Mouse (Mus musculus) limb, embryonic 14.5 days (tissue): ENCODE results near the gene Slc30a10. TPM values are rescaled to one million over a fixed set of nuclear protein-coding genes. Genes with fewer than 3 reads are reported as not detected.

Source experiments
- ATAC-seq: fragments of 200-750 bp; cut with Nextera tagmentation; 2 replicates; pipeline ENCODE4 v1.8.0; 2017; ENCODE audit warnings: low read depth, moderate number of reproducible peaks, moderate TSS enrichment; ENCODE audit not compliant: low FRiP score
- DNase-seq: peaks from one replicate; pipeline ENCODE4 v3.0.0-alpha.2; 2015; ENCODE audit warnings: low spot score
- H3K27ac ChIP-seq: fragments of 300-500 bp; sonication (generic); replicated peaks from 2 replicates; pipeline ENCODE4 v1.5.1; 2014; ENCODE audit warnings: low read depth, mild to moderate bottlenecking, low read length, moderate library complexity, mixed read lengths
- H3K27me3 ChIP-seq: fragments of 300-500 bp; sonication (generic); 2 replicates; pipeline ENCODE4 v1.6.1; 2014; ENCODE audit warnings: low read length, mixed read lengths; ENCODE audit not compliant: control insufficient read depth, insufficient read depth
- H3K36me3 ChIP-seq: fragments of 300-500 bp; sonication (generic); 2 replicates; pipeline ENCODE4 v1.6.1; 2014; ENCODE audit warnings: mild to moderate bottlenecking, low read length, moderate library complexity, mixed read lengths; ENCODE audit not compliant: control insufficient read depth, insufficient read depth
- H3K4me1 ChIP-seq: fragments of 300-500 bp; sonication (generic); 2 replicates; pipeline ENCODE4 v1.6.1; 2014; ENCODE audit warnings: antibody characterized with exemption, low read length, mixed read lengths; ENCODE audit not compliant: control insufficient read depth, insufficient read depth
- H3K4me2 ChIP-seq: fragments of 300-500 bp; sonication (generic); replicated peaks from 2 replicates; pipeline ENCODE4 v1.6.1; 2014; ENCODE audit warnings: low read depth, mild to moderate bottlenecking, low read length, moderate library complexity; ENCODE audit not compliant: severe bottlenecking
- H3K4me3 ChIP-seq: fragments of 300-500 bp; sonication (generic); replicated peaks from 2 replicates; pipeline ENCODE4 v1.5.1; 2014; ENCODE audit warnings: low read length
- H3K9ac ChIP-seq: fragments of 300-500 bp; sonication (generic); 2 replicates; pipeline ENCODE4 v1.6.1; 2014; ENCODE audit warnings: mild to moderate bottlenecking, low read depth, low read length, moderate library complexity; ENCODE audit not compliant: severe bottlenecking
- H3K9me3 ChIP-seq: fragments of 300-500 bp; sonication (generic); 2 replicates; pipeline ENCODE4 v1.6.1; 2016; ENCODE audit warnings: low read length; ENCODE audit not compliant: control insufficient read depth
- POLR2A ChIP-seq: fragments of 200-500 bp; IDR thresholded peaks from 2 replicates; pipeline ENCODE4 v1.8.0; 2012; ENCODE audit warnings: inconsistent platforms, mild to moderate bottlenecking, moderate library complexity, borderline replicate concordance; ENCODE audit not compliant: insufficient read depth, insufficient read length; ENCODE audit errors: extremely low read depth
- WGBS: fragments of 180-500 bp; shearing (Covaris S2); extraction: QIAGEN DNeasy Blood & Tissue Kit; methylation state at CpG from one replicate; pipeline ENCODE4 v1.1.7; 2014; 5-methylcytosine and 5-hydroxymethylcytosine counted together
- polyA plus RNA-seq, 2 experiments: library from polyadenylated mRNA; depleted of rRNA in 1 of 2; stranded (reverse) in 1 of 2; unstranded in 1 of 2; fragments of >200 nt; fragmentation: Nextera tagmentation in 1 of 2; extraction: Ambion mirVana in 1 of 2; gene quantifications; 2 replicates each; pipeline versions ENCODE4 v1.2.1 to v1.2.3; 2012 to 2014

The Slc30a10 gene
- polyA plus RNA-seq (2012; rRNA removed) (0.70 and 0.74 TPM in 2 replicates), polyA plus RNA-seq (2014; fragmentation: Nextera tagmentation; extraction: Ambion mirVana) (0.26 and 0.36 TPM in 2 replicates)

DNA sequence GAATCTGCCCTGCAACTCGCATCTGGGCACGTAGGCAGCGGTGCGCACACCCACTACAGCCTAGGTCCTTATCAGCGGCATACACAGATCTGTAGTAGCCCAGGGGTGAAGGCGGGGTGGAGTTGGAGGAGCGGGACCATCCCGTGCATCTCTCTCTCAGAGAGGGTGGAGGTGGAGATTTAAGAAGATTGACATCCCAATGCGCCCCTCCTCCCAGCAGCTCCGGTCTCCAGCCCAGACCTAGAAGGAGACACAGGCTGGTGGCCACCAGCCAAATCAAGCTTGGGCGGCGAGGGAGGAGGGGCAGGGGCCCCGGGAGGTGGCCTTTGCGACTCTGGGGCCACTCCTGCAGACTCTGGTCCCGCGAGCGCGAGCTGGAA, at the start of gene Slc30a10:
Slc30a10 (plus strand) TSS at position 274 of the 380 bp plus-strand sequence.
- H3K9me3 ChIP-seq, result no peaks in the 10 kb centered on the region
- peak within 1 kb of the TSS; percentile 53 for H3K4me3 ChIP-seq
- H3K27ac ChIP-seq, result no peak within 1 kb of the TSS
- DNase-seq (no peak), ATAC-seq (peak; percentile 32; the same call in 1 of the 2 replicates)
- peaks cover 4% of the 10 kb centered on the region; the same call in 1 of the 2 replicates for H3K4me1 ChIP-seq
- no peaks in the 10 kb centered on the region for H3K36me3 ChIP-seq
- peak within 1 kb of the TSS; percentile 99 for H3K4me2 ChIP-seq
- WGBS, result 2% methylated on average over 17 of the region's 18 CpGs
- H3K27me3 ChIP-seq, result peaks cover 31% of the 10 kb centered on the region
- TF ChIP-seq POLR2A, result no peak
- peak within 1 kb of the TSS; percentile 48 for H3K9ac ChIP-seq

GRCm38 (mm10) chr1:185405921-185406320, 48.7 kb upstream of the Slc30a10 start:
- DNase-seq (no peak), ATAC-seq (no peak)
- Histone ChIP-seq H3K4me3 (no peak overlapping the region), H3K9ac (no peak overlapping the region), H3K9me3 (no peaks in the 10 kb centered on the region), H3K36me3 (peaks cover 85% of the 10 kb centered on the region), H3K27me3 (no peaks in the 10 kb centered on the region), H3K27ac (no peak overlapping the region), H3K4me1 (no peaks in the 10 kb centered on the region), H3K4me2 (no peak overlapping the region)
- TF ChIP-seq POLR2A, result no peak
- 93% methylated on average over 10 of the region's 10 CpGs for WGBS

DNA sequence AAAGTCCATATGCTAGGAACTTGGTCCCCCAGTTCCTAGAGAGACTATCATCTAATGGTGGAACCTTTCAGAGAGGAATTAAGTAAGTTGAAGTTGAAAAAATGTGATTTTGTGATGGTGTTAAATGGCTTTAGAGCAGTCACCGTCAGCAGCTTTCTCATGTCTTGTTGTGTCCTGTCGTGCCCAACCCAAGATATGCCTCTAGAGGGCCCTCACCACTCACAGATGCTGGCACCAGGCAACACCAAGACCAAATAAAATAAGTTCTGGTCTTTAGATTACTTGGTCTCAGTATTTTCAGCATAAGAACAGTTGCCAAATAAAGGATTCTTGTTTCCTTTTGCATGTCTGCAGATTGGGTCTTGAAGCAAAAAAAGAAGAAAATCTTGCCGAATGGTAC, 44.8 kb upstream of the Slc30a10 start:
- no peaks in the 10 kb centered on the region for H3K9me3 ChIP-seq
- DNase-seq, result no peak
- peaks cover 93% of the 10 kb centered on the region for H3K36me3 ChIP-seq
- H3K27me3 ChIP-seq, result no peaks in the 10 kb centered on the region
- no peaks in the 10 kb centered on the region for H3K4me1 ChIP-seq
- no peak overlapping the region for H3K4me3 ChIP-seq
- ATAC-seq, result no peak
- no peak overlapping the region for H3K4me2 ChIP-seq
- H3K9ac ChIP-seq, result no peak overlapping the region
- 66% methylated on average over 3 of the region's 3 CpGs for WGBS
- H3K27ac ChIP-seq, result no peak overlapping the region
- no peak for TF ChIP-seq POLR2A

DNA sequence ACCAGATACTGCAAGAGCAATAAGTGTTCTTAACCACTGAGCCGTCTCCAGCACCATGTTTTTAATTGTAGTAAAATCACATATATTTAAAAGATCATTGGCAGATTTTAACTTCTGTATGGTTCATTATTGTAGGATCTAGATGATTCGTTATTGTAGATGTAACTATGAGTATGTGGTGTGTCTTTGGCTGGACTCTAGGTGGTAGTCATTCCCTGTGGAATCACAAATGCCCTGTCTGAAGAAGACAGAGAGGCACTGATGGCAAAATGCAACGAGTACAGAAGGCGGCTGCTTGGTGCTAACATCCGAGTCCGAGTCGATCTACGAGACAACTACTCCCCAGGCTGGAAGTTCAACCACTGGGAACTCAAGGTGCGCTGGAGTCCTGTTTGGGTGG, 36.6 kb upstream of the Slc30a10 start:
- TF ChIP-seq POLR2A, result no peak
- Histone ChIP-seq H3K9me3 (no peaks in the 10 kb centered on the region), H3K4me2 (no peak overlapping the region), H3K27ac (no peak overlapping the region), H3K4me3 (no peak overlapping the region), H3K4me1 (no peaks in the 10 kb centered on the region), H3K9ac (no peak overlapping the region), H3K27me3 (no peaks in the 10 kb centered on the region), H3K36me3 (peaks cover 95% of the 10 kb centered on the region)
- WGBS, result 92% methylated on average over 9 of the region's 9 CpGs
- ATAC-seq, result no peak
- DNase-seq, result no peak

- H3K27me3 ChIP-seq, result no peaks in the 10 kb centered on the region
- peaks cover 95% of the 10 kb centered on the region for H3K36me3 ChIP-seq
- H3K4me1 ChIP-seq, result no peaks in the 10 kb centered on the region
- ATAC-seq, result no peak
- no peak overlapping the region for H3K4me3 ChIP-seq
- H3K27ac ChIP-seq, result no peak overlapping the region
- WGBS, result 94% methylated on average over 5 of the region's 5 CpGs
- DNase-seq, result no peak
- no peaks in the 10 kb centered on the region for H3K9me3 ChIP-seq
- no peak overlapping the region for H3K9ac ChIP-seq
- no peak overlapping the region for H3K4me2 ChIP-seq
- TF ChIP-seq POLR2A, result no peak
Measured at GRCm38 (mm10) chr1:185419805-185420204, 34.8 kb upstream of the Slc30a10 start.

GRCm38 (mm10) chr1:185420776-185421175, 33.9 kb upstream of the Slc30a10 start:
- 93% methylated on average over 6 of the region's 6 CpGs for WGBS

More at GRCm38 (mm10) chr1:185420776-185421175, 33.9 kb upstream of the Slc30a10 start:
- no peak for TF ChIP-seq POLR2A
- H3K27ac ChIP-seq, result no peak overlapping the region
- H3K27me3 ChIP-seq, result no peaks in the 10 kb centered on the region
- H3K36me3 ChIP-seq, result peaks cover 95% of the 10 kb centered on the region
- no peak overlapping the region for H3K9ac ChIP-seq
- ATAC-seq (no peak), DNase-seq (no peak)
- H3K4me1 ChIP-seq, result no peaks in the 10 kb centered on the region
- H3K4me2 ChIP-seq, result no peak overlapping the region
- no peaks in the 10 kb centered on the region for H3K9me3 ChIP-seq
- no peak overlapping the region for H3K4me3 ChIP-seq
